10 mouse cellular contexts compared by ENCODE assay signal in genomic region chr4:139555951-139556350, GRCm38 (mm10). TPM values are rescaled to one million over a fixed set of nuclear protein-coding genes. Genes with fewer than 3 reads are reported as not detected.
DNase-seq lines count a peak whose midpoint lies in the region; ATAC-seq and TF ChIP-seq lines count a peak whose summit lies in the region.
"Had no signal": no experiment of that assay in that cellular context is flagged by ENCODE, and none has a peak within 500 bp of the region (broad histone marks: within the 10 kb centered on the region; RNA-seq: fewer than 3 reads in every experiment).

No protein-coding gene starts in this region.

- no peaks in the 10 kb centered on the region for H3K9me3 ChIP-seq in midbrain, embryonic 11.5 days (ENCODE audit: control insufficient read depth, low read length)
- H3K9me3 ChIP-seq in midbrain, embryonic 15.5 days, result no peaks in the 10 kb centered on the region
- H3K9me3 ChIP-seq in stomach, postnatal 0 days (ENCODE audit: control insufficient read depth, low read length), result no peaks in the 10 kb centered on the region

- H3K36me3 ChIP-seq in midbrain, embryonic 11.5 days (ENCODE audit: control insufficient read depth, insufficient read depth, low read length), result no peaks in the 10 kb centered on the region
- no peaks in the 10 kb centered on the region for H3K36me3 ChIP-seq in midbrain, embryonic 15.5 days (replicated peaks)
- no peaks in the 10 kb centered on the region for H3K36me3 ChIP-seq in stomach, postnatal 0 days (ENCODE audit: control insufficient read depth, insufficient read depth, low read length)

- H3K4me2 ChIP-seq in midbrain, embryonic 11.5 days, result no peak overlapping the region
- H3K4me2 ChIP-seq in midbrain, embryonic 15.5 days, result no peak overlapping the region; the same call in 1 of the 2 replicates
- H3K4me2 ChIP-seq in stomach, postnatal 0 days (replicated peaks; ENCODE audit: low read depth), result no peak overlapping the region

- DNase-seq in adrenal gland, postnatal 14 days, result peak; percentile 36
- DNase-seq in adrenal gland, adult 18-20 months (ENCODE audit: low spot score in 2 of 2), result no peak
- peak; percentile 81 for DNase-seq in midbrain, embryonic 11.5 days (ENCODE audit: low spot score, missing footprints)
- DNase-seq in heart, postnatal 25 days (ENCODE audit: low spot score), result peak; percentile 63
- DNase-seq in stomach, postnatal 0 days (ENCODE audit: low spot score), result peak; percentile 57
- DNase-seq in layer of hippocampus, postnatal 10 days (ENCODE audit: low spot score in 2 of 2), result no peak
- no peak for DNase-seq in right cerebral cortex, postnatal 36 days (ENCODE audit: low spot score in 2 of 2)
- DNase-seq: kidney, adult 11 months had no signal

- no peak for TF ChIP-seq CTCF in stomach, postnatal 0 days (IDR thresholded peaks at IDR 0.05; ENCODE audit: low read depth)

- 74% methylated on average over 19 of the region's 19 CpGs for WGBS in midbrain, embryonic 11.5 days
- WGBS in midbrain, embryonic 15.5 days, result 80% methylated on average over 19 of the region's 19 CpGs
- 57% methylated on average over 19 of the region's 19 CpGs for WGBS in stomach, postnatal 0 days

- no peak for TF ChIP-seq EP300 in stomach, postnatal 0 days (optimal IDR thresholded peaks at IDR 0.05)

- H3K27me3 ChIP-seq in midbrain, embryonic 11.5 days (ENCODE audit: control insufficient read depth, insufficient read depth, low read length), result no peaks in the 10 kb centered on the region
- no peaks in the 10 kb centered on the region for H3K27me3 ChIP-seq in midbrain, embryonic 15.5 days (replicated peaks)
- no peaks in the 10 kb centered on the region for H3K27me3 ChIP-seq in stomach, postnatal 0 days (ENCODE audit: control insufficient read depth, insufficient read depth, low read length)

- no peak overlapping the region for H3K4me3 ChIP-seq in midbrain, embryonic 11.5 days (ENCODE audit: low read depth, low read length)
- no peak overlapping the region for H3K4me3 ChIP-seq in midbrain, embryonic 15.5 days
- H3K4me3 ChIP-seq in stomach, postnatal 0 days (ENCODE audit: low read depth, low read length), result no peak overlapping the region

- no peaks in the 10 kb centered on the region for H3K4me1 ChIP-seq in midbrain, embryonic 11.5 days (ENCODE audit: control insufficient read depth, insufficient read depth, low read length)
- no peaks in the 10 kb centered on the region for H3K4me1 ChIP-seq in midbrain, embryonic 15.5 days
- no peaks in the 10 kb centered on the region for H3K4me1 ChIP-seq in stomach, postnatal 0 days (replicated peaks; ENCODE audit: control insufficient read depth, insufficient read depth)

- intact Hi-C loops in heart, postnatal 25 days (cut with DNase I), result no loop called here

- H3K27ac ChIP-seq in midbrain, embryonic 11.5 days (ENCODE audit: low read depth, low read length), result no peak overlapping the region
- no peak overlapping the region for H3K27ac ChIP-seq in midbrain, embryonic 15.5 days
- no peak overlapping the region for H3K27ac ChIP-seq in stomach, postnatal 0 days (replicated peaks)

- ATAC-seq in midbrain, embryonic 11.5 days (ENCODE audit: low FRiP score), result no peak
- ATAC-seq in midbrain, embryonic 15.5 days (replicated peaks), result no peak
- ATAC-seq in stomach, postnatal 0 days (ENCODE audit: low FRiP score, low TSS enrichment), result no peak

- no peak overlapping the region for H3K9ac ChIP-seq in midbrain, embryonic 11.5 days (ENCODE audit: low read length)
- H3K9ac ChIP-seq in midbrain, embryonic 15.5 days, result no peak overlapping the region
- H3K9ac ChIP-seq in stomach, postnatal 0 days (ENCODE audit: low read length), result no peak overlapping the region

RNA-seq across cellular contexts. Expression of gene Iffo2, which starts 25.6 kb away (rescaled TPM):
- total RNA-seq in adrenal gland, postnatal 14 days (2021), result 14.8 and 15.5 TPM in 2 replicates
- total RNA-seq in adrenal gland, adult 18-20 months (2021), result 10 to 100 TPM; 13.0 to 13.5 TPM
- 1.8 and 3.3 TPM in 2 replicates for polyA plus RNA-seq in midbrain, embryonic 11.5 days (2014; fragmentation: Nextera tagmentation; extraction: Ambion mirVana)
- 4.1 and 4.3 TPM in 2 replicates for polyA plus RNA-seq in midbrain, embryonic 15.5 days (2015; fragmentation: Nextera tagmentation; extraction: Ambion mirVana)
- total RNA-seq in heart, postnatal 25 days (2021), result 1 to 10 TPM; 5.5 to 6.0 TPM
- polyA plus RNA-seq in stomach, postnatal 0 days (2015; fragmentation: Nextera tagmentation; extraction: Ambion mirVana), result 3.8 and 4.0 TPM in 2 replicates
- total RNA-seq in layer of hippocampus, postnatal 10 days (2021), result 10 to 100 TPM; 20.3 to 21.5 TPM

RNA-seq across cellular contexts. Expression of gene Gm21969, which starts 47.0 kb away (rescaled TPM):
- not detected in 2 replicates for total RNA-seq in adrenal gland, postnatal 14 days (2021)
- total RNA-seq in adrenal gland, adult 18-20 months (2021), result not detected
- polyA plus RNA-seq in midbrain, embryonic 11.5 days (2014; fragmentation: Nextera tagmentation; extraction: Ambion mirVana), result not detected in 2 replicates
- polyA plus RNA-seq in midbrain, embryonic 15.5 days (2015; fragmentation: Nextera tagmentation; extraction: Ambion mirVana), result not detected in 2 replicates
- total RNA-seq in heart, postnatal 25 days (2021), result not detected
- not detected in 2 replicates for polyA plus RNA-seq in stomach, postnatal 0 days (2015; fragmentation: Nextera tagmentation; extraction: Ambion mirVana)
- total RNA-seq in layer of hippocampus, postnatal 10 days (2021), result not detected
- polyA plus RNA-seq: cortical plate, adult 2 months had no signal

Comparison
In these comparisons a context has a peak if more than half of its experiments do, and no peak if none do; other contexts are left out.
1. DNase-seq: peak in adrenal gland, postnatal 14 days (single experiment), midbrain, embryonic 11.5 days (single experiment), heart, postnatal 25 days (single experiment) and stomach, postnatal 0 days (single experiment); none in adrenal gland, adult 18-20 months (0 of 2), layer of hippocampus, postnatal 10 days (0 of 2) and right cerebral cortex, postnatal 36 days (0 of 2).